In the genomic region with DNA sequence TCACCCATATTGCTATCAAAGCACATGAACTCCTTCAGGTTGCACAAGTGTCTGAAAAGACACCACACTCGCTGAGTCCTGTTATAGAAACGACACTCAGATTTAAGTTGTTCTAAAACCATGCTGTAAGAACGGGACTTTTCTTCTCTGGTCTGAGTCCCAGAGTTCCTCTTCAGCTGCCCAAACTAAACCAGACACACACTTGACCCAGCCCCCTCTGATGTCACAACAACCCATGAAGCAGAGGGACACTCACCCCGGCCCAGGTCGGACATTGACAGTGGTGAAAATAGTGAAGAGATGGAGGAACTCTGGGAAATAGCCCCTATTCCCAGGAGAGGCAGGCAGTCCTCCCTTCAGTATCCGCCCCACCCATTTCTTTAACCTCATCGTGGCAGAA, we compare ENCODE assay signal across 17 mouse cellular contexts. TPM values are rescaled to one million over a fixed set of nuclear protein-coding genes. Genes with fewer than 3 reads are reported as not detected.
A peak's percentile ranks its signal among the peaks of the same experiment; 100 is the strongest.
DNase-seq lines count a peak whose midpoint lies in the region; ATAC-seq and TF ChIP-seq lines count a peak whose summit lies in the region.
"Had no signal": no experiment of that assay in that cellular context is flagged by ENCODE, and none has a peak within 500 bp of the region (broad histone marks: within the 10 kb centered on the region; RNA-seq: fewer than 3 reads in every experiment).

No protein-coding gene starts in this region.

- ATAC-seq in intestine, embryonic 15.5 days = no peak
- ATAC-seq in intestine, embryonic 16.5 days = no peak
- peak; percentile 59 for ATAC-seq in megakaryocyte, adult 5-6 weeks (ENCODE audit: poor library complexity, severe bottlenecking)
- ATAC-seq: Patski had no signal

- H3K27me3 ChIP-seq in intestine, embryonic 15.5 days (replicated peaks) = no peaks in the 10 kb centered on the region
- H3K27me3 ChIP-seq in intestine, embryonic 16.5 days (replicated peaks; ENCODE audit: control insufficient read depth, insufficient read depth, low read length) = no peaks in the 10 kb centered on the region
- H3K27me3 ChIP-seq in CH12.LX (replicated peaks) = no peaks in the 10 kb centered on the region
- peaks cover 24% of the 10 kb centered on the region for H3K27me3 ChIP-seq in embryonic facial prominence, embryonic 10.5 days (replicated peaks; ENCODE audit: low read depth, poor library complexity, severe bottlenecking)

- whole genome bisulfite sequencing in intestine, embryonic 15.5 days = 63% methylated on average over 7 of the region's 7 CpGs
- WGBS in intestine, embryonic 16.5 days = 66% methylated on average over 7 of the region's 7 CpGs
- 71% methylated on average over 7 of the region's 7 CpGs for WGBS in embryonic facial prominence, embryonic 10.5 days

- DNase-seq in CH12.LX (ENCODE audit: extremely low read depth) (no peak), adipocyte (ENCODE audit: low spot score) (no peak)
- DNase-seq in embryonic facial prominence, embryonic 10.5 days (ENCODE audit: low spot score) = no peak
- DNase-seq in cerebellum, postnatal 36 days = no peak
- DNase-seq: cerebellum, adult 9-10 months; layer of hippocampus, adult 9-11 months; right cerebral cortex, postnatal 25 days had no signal

- TF ChIP-seq EP300 in CH12.LX (IDR thresholded peaks at IDR 0.05; ENCODE audit: low read length) = no peak

- TF ChIP-seq POLR2A in CH12.LX (IDR thresholded peaks at IDR 0.05; ENCODE audit: low read depth, low read length) = no peak

- peaks cover 5% of the 10 kb centered on the region; the same call in 1 of the 2 replicates for H3K4me1 ChIP-seq in intestine, embryonic 15.5 days (replicated peaks)
- no peaks in the 10 kb centered on the region for H3K4me1 ChIP-seq in intestine, embryonic 16.5 days (ENCODE audit: control insufficient read depth, insufficient read depth, low read length)
- H3K4me1 ChIP-seq in CH12.LX (ENCODE audit: control insufficient read depth in 1 of 2, insufficient read depth in 2 of 2) = peaks cover 5 to 22% of the 10 kb centered on the region in 2 experiments
- H3K4me1 ChIP-seq in embryonic facial prominence, embryonic 10.5 days = peaks cover 6% of the 10 kb centered on the region; the same call in 1 of the 2 replicates

- no peak overlapping the region for H3K4me3 ChIP-seq in intestine, embryonic 15.5 days (replicated peaks)
- no peak overlapping the region for H3K4me3 ChIP-seq in intestine, embryonic 16.5 days (ENCODE audit: low read length)
- H3K4me3 ChIP-seq in CH12.LX (replicated peaks in 1 of 3; ENCODE audit: low read depth in 2 of 3, low read length in 2 of 3, poor library complexity in 1 of 3) = no peak overlapping the region
- peak overlapping the region; percentile 54 for H3K4me3 ChIP-seq in embryonic facial prominence, embryonic 10.5 days

- no peaks in the 10 kb centered on the region for H3K9me3 ChIP-seq in intestine, embryonic 15.5 days
- H3K9me3 ChIP-seq in intestine, embryonic 16.5 days (ENCODE audit: control insufficient read depth, low read length) = no peaks in the 10 kb centered on the region
- no peaks in the 10 kb centered on the region for H3K9me3 ChIP-seq in CH12.LX (replicated peaks; ENCODE audit: low read length)
- H3K9me3 ChIP-seq in embryonic facial prominence, embryonic 10.5 days = 0 out of 2 replicates have a peak, but pooled peaks cover 2% of the 10 kb centered on the region

- peak overlapping the region; percentile 69; the same call in 1 of the 2 replicates for H3K4me2 ChIP-seq in intestine, embryonic 15.5 days (replicated peaks)
- H3K4me2 ChIP-seq in intestine, embryonic 16.5 days (ENCODE audit: low read depth, low read length) = no peak overlapping the region
- H3K4me2 ChIP-seq in CH12.LX (ENCODE audit: insufficient read depth, low read depth, poor library complexity, severe bottlenecking) = peak overlapping the region; percentile 51

- no peaks in the 10 kb centered on the region for H3K79me2 ChIP-seq in CH12.LX (replicated peaks; ENCODE audit: control insufficient read depth, extremely low read depth, insufficient read depth, poor library complexity, severe bottlenecking)

- no peaks in the 10 kb centered on the region for H3K36me3 ChIP-seq in intestine, embryonic 15.5 days
- H3K36me3 ChIP-seq in intestine, embryonic 16.5 days (ENCODE audit: control insufficient read depth, insufficient read depth, low read length) = no peaks in the 10 kb centered on the region
- no peaks in the 10 kb centered on the region for H3K36me3 ChIP-seq in CH12.LX (replicated peaks in 1 of 2; ENCODE audit: control insufficient read depth in 1 of 2, insufficient read depth in 1 of 2, low read length in 1 of 2)
- no peaks in the 10 kb centered on the region for H3K36me3 ChIP-seq in embryonic facial prominence, embryonic 10.5 days (replicated peaks)

- no peak for TF ChIP-seq RAD21 in CH12.LX (IDR thresholded peaks at IDR 0.05; ENCODE audit: low read depth, low read length)

- H3K9ac ChIP-seq in intestine, embryonic 15.5 days = no peak overlapping the region
- no peak overlapping the region for H3K9ac ChIP-seq in intestine, embryonic 16.5 days (ENCODE audit: low read depth, low read length)
- peak overlapping the region; percentile 5; the same call in 1 of the 2 replicates for H3K9ac ChIP-seq in CH12.LX (ENCODE audit: insufficient read depth, low read depth)
- H3K9ac ChIP-seq: lung, embryonic 14.5 days had no signal

- H3K27ac ChIP-seq in intestine, embryonic 15.5 days = no peak overlapping the region
- no peak overlapping the region for H3K27ac ChIP-seq in intestine, embryonic 16.5 days (ENCODE audit: low read length)
- H3K27ac ChIP-seq in CH12.LX (ENCODE audit: insufficient read depth, low read depth) = no peak overlapping the region
- H3K27ac ChIP-seq in embryonic facial prominence, embryonic 10.5 days (replicated peaks) = no peak overlapping the region

- dilution Hi-C loops in CH12.LX (cut with MboI; ENCODE audit: extremely low pct_ligation_motif_present, extremely low pct_unique_long_range_greater_than_20kb, low sequenced_read_pairs) = no loop called here

- in situ Hi-C loops in CH12.LX (cut with MboI; ENCODE audit: low pct_ligation_motif_present, low pct_unique_long_range_greater_than_20kb, low sequenced_read_pairs) = no loop called here

- no peak for TF ChIP-seq CTCF in CH12.LX (conservative IDR thresholded peaks at IDR 0.05 in 1 of 2, IDR thresholded peaks at IDR 0.05 in 1 of 2; ENCODE audit: low read depth in 2 of 2, low read length in 2 of 2)

TF ChIP-seq in CH12.LX, 34 proteins besides CTCF, POLR2A, EP300 and RAD21 (continues in another document):
- TF ChIP-seq GABPA (IDR thresholded peaks at IDR 0.05; ENCODE audit: insufficient replicate concordance, low read depth, low read length) = no peak
- TF ChIP-seq MAFK (IDR thresholded peaks at IDR 0.05; ENCODE audit: insufficient replicate concordance, low read length) = no peak
- TF ChIP-seq HCFC1 (IDR thresholded peaks at IDR 0.05; ENCODE audit: low read depth, low read length) = no peak
- TF ChIP-seq POLR2AphosphoS2 (IDR thresholded peaks at IDR 0.05; ENCODE audit: low read depth, low read length) = no peak
- no peak for TF ChIP-seq MAZ (IDR thresholded peaks at IDR 0.05; ENCODE audit: low read depth, low read length)
- TF ChIP-seq UBTF (IDR thresholded peaks at IDR 0.05; ENCODE audit: low read depth, low read length) = no peak
- TF ChIP-seq SMC3 (IDR thresholded peaks at IDR 0.05; ENCODE audit: low read depth, low read length) = no peak
- TF ChIP-seq ETS1 (conservative IDR thresholded peaks at IDR 0.05; ENCODE audit: low read depth, low read length) = no peak
- TF ChIP-seq ELF1 (IDR thresholded peaks at IDR 0.05; ENCODE audit: low read depth, low read length) = no peak
- TF ChIP-seq KAT2A (IDR thresholded peaks at IDR 0.05; ENCODE audit: insufficient replicate concordance, low read length) = no peak
- TF ChIP-seq MYC (IDR thresholded peaks at IDR 0.05; ENCODE audit: low read depth, low read length) = no peak
- no peak for TF ChIP-seq ZKSCAN1 (IDR thresholded peaks at IDR 0.05; ENCODE audit: borderline replicate concordance, low read depth, low read length)
- TF ChIP-seq SIN3A (IDR thresholded peaks at IDR 0.05; ENCODE audit: low read length) = no peak
- TF ChIP-seq TCF12 (IDR thresholded peaks at IDR 0.05; ENCODE audit: low read depth, low read length) = no peak
- no peak for TF ChIP-seq CHD1 (IDR thresholded peaks at IDR 0.05; ENCODE audit: low read depth, low read length)
- TF ChIP-seq MAX (IDR thresholded peaks at IDR 0.05; ENCODE audit: low read length) = no peak

RNA-seq across cellular contexts. Expression of gene BC051142, which starts 7.1 kb away (rescaled TPM):
- 0.34 and 0.59 TPM in 2 replicates for polyA plus RNA-seq in intestine, embryonic 15.5 days (2015; fragmentation: Nextera tagmentation; extraction: Ambion mirVana)
- polyA plus RNA-seq in intestine, embryonic 16.5 days (2015; fragmentation: Nextera tagmentation; extraction: Ambion mirVana) = 0.81 and 1.2 TPM in 2 replicates
- not detected in 2 replicates for total RNA-seq in CH12.LX (2012; rRNA removed)
- 0.28 TPM in 1 of 2 replicates, not detected in the other for total RNA-seq in CH12.LX (2014; rRNA removed)
- polyA plus RNA-seq in CH12.LX (2012; ENCODE audit: insufficient read length, low read depth) = 0.83 and 1.0 TPM in 2 replicates
- polyA plus RNA-seq in embryonic facial prominence, embryonic 10.5 days (2016; fragmentation: Nextera tagmentation; extraction: Ambion mirVana) = 0.88 and 1.4 TPM in 2 replicates
- total RNA-seq in megakaryocyte, adult 5-6 weeks (2015) = not detected in 2 replicates
- 0.29 and 3.8 TPM in 2 replicates for total RNA-seq in megakaryocyte, adult 5-6 weeks (2017)
- polyA plus RNA-seq: Patski had no signal

RNA-seq across cellular contexts. Expression of gene Btnl1, which starts 14.6 kb away (rescaled TPM):
- polyA plus RNA-seq in intestine, embryonic 15.5 days (2015; fragmentation: Nextera tagmentation; extraction: Ambion mirVana) = 9.4 and 14.7 TPM in 2 replicates
- 30.2 and 43.2 TPM in 2 replicates for polyA plus RNA-seq in intestine, embryonic 16.5 days (2015; fragmentation: Nextera tagmentation; extraction: Ambion mirVana)
- total RNA-seq in CH12.LX (2012; rRNA removed) (0.08 TPM in 1 of 2 replicates, not detected in the other), CH12.LX (2014; rRNA removed) (0.14 TPM in 1 of 2 replicates, not detected in the other)
- 0.11 TPM in 1 of 2 replicates, not detected in the other for polyA plus RNA-seq in CH12.LX (2012; ENCODE audit: insufficient read length, low read depth)
- not detected in 2 replicates for polyA plus RNA-seq in embryonic facial prominence, embryonic 10.5 days (2016; fragmentation: Nextera tagmentation; extraction: Ambion mirVana)
- total RNA-seq in megakaryocyte, adult 5-6 weeks (2015) = not detected in 2 replicates
- total RNA-seq in megakaryocyte, adult 5-6 weeks (2017) = not detected in 2 replicates
- total RNA-seq: adrenal gland, adult 18-20 months; gastrocnemius, postnatal 4 days; heart, postnatal 14 days; left cerebral cortex, postnatal 4 days had no signal
- polyA plus RNA-seq: brain, embryonic 14.5 days; lung, embryonic 14.5 days; Patski had no signal

RNA-seq across cellular contexts. Expression of gene Btnl2, which starts 36.9 kb away (rescaled TPM):
- polyA plus RNA-seq in intestine, embryonic 15.5 days (2015; fragmentation: Nextera tagmentation; extraction: Ambion mirVana) = 3.7 and 5.0 TPM in 2 replicates
- polyA plus RNA-seq in intestine, embryonic 16.5 days (2015; fragmentation: Nextera tagmentation; extraction: Ambion mirVana) = 10.6 and 16.0 TPM in 2 replicates
- total RNA-seq in CH12.LX (2012; rRNA removed) (1.1 and 1.2 TPM in 2 replicates), CH12.LX (2014; rRNA removed) (1.9 and 2.0 TPM in 2 replicates)
- 4.8 and 5.6 TPM in 2 replicates for polyA plus RNA-seq in CH12.LX (2012; ENCODE audit: insufficient read length, low read depth)
- 0.08 TPM in 1 of 2 replicates, not detected in the other for polyA plus RNA-seq in embryonic facial prominence, embryonic 10.5 days (2016; fragmentation: Nextera tagmentation; extraction: Ambion mirVana)
- 0.09 TPM in 1 of 2 replicates, not detected in the other for total RNA-seq in megakaryocyte, adult 5-6 weeks (2015)
- 0.33 TPM in 1 of 2 replicates, not detected in the other for total RNA-seq in megakaryocyte, adult 5-6 weeks (2017)
- polyA plus RNA-seq: Patski had no signal
